Mouse (Mus musculus): ENCODE measurements at regions not wholly inside any gene's neighbourhood (a gene's known extent, or its start where the extent isn't known, plus 50 kb on each side); places are given as distances from the start of the nearest gene placed in this dataset.
"Not testable (repeated sequence)": the region's sequence is repeated elsewhere in the genome, so short reads cannot be mapped to it uniquely, and the experiment has no call there.

- DNase-seq (ENCODE audit: low spot score in 2 of 2): no peak
Measured at GRCm38 (mm10) chr2:21976831-21977230, 250.5 kb upstream of the Myo3a start.

DNA sequence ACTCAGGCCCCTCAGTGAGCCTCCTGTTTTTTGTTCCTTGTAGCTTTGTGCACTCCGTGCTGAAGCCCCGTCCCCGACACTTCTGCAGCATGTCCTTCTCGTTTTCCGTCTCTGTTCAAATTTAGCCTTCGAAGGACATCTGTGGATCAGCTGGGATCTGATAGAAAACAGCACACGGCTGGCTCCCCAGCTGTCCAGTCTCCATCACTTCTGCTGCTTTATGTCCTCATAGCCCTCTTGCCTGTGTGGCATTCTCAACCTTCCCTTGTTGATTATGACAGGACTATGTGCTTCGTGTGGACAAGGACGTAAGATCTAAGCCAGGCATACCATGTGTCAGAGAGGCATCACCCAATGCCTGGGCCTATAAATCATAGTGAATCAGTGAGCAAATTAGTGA is 247.1 kb upstream of the Myo3a start:
- DNase-seq (ENCODE audit: low spot score in 2 of 2): no peak

GRCm38 (mm10) chr2:22024438-22024837 is 202.9 kb upstream of the Myo3a start:
- DNase-seq (ENCODE audit: low spot score in 2 of 2): no peak

DNA sequence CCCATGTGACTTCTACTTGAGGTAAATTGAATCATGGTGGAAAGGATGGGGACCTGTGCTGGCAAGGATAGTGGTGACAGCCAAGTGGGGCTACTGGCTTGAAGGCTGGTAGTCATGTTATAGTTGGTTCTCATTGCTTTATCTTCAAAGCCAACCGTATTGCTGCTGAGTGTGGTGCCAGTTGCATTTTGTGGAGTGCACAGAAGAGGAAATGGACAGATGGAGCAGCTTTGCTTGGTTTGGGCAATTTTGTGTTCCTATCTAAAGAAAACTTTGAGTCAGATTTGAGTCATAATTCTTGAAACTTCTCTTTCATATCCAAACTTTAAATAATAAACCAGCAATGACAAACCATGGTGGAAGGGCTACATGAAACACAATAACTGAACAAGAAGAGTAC is 200.5 kb upstream of the Myo3a start:
- no peak for DNase-seq (ENCODE audit: low spot score in 2 of 2)

GRCm38 (mm10) chr2:22028569-22028968 is 198.7 kb upstream of the Myo3a start:
- no peak for DNase-seq (ENCODE audit: low spot score in 2 of 2)

DNA sequence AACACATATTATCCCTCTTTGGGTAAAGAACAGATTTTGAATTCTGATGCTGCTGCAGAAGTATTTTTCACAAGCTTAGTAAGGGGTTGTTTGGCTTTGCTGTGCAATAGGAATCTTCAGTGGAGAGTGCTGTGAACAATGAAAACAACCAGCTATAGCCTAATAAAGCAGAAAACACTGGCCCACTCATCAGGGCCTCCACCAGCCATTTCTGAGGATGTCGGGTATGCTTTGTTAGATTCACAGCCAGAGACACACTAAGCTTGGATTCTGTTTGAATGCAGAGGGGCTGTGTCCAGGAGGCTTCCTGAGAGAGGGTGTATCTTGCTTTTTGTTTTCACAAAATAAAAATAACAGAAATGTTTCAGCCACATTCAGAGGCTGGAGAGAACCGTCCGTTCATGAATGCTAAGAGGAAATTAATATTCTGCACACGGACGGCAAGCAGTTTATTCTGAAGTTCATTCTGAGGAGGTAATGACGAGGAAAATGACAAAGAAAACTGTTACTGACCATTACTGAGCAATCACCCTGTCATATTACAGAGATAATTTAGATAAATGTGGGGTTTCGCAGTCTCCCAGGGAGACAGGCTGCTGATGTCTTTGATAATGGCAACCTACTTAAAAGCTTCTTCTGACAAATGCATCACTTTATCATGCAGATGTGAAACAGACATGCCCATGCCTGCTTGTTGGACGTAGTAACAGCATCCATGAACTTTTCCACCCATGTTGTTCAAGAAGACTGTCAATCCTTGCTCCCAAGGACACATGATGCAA is 198.1 kb upstream of the Myo3a start:
- no peak for DNase-seq (ENCODE audit: low spot score in 2 of 2)

DNA sequence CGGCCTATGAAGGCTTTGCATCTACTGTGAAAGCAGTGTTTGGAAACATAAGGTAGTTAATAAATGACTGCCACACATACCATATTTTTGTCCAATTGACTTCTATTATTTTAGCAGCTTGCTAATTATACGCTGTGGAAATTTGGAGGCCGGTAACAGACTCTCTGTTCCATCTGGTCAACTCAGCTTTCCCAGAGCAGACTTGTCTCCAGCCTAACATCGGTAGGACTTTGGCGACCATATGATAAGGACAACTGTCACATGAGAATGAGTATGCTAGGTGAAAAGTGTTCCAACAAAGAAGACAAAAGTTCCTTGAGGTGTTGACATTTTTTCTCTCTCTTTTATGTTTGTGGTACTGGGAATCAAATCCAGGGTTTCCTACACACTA is 197.5 kb upstream of the Myo3a start:
- DNase-seq (ENCODE audit: low spot score in 2 of 2): no peak

DNA sequence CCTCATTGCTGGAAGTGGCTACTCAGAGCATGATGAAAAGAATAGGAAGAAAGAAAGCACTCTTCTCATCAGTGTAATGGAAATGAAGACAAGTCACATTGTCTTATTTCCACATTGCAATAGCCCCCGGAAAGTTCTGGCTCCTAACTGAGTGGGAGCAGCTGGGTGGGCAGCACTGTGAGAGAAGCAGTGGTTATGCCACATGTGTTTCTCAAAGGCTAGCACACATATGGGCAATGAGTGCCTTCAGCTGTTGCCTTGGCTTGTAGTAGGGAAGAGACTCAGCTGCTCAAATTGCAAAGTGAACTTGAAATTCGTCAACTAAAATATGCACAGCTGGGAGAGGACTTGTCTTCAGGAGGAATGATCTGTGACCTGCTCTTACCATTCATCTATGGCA is 190.5 kb upstream of the Myo3a start:
- no peak for DNase-seq (ENCODE audit: low spot score in 2 of 2)

DNA sequence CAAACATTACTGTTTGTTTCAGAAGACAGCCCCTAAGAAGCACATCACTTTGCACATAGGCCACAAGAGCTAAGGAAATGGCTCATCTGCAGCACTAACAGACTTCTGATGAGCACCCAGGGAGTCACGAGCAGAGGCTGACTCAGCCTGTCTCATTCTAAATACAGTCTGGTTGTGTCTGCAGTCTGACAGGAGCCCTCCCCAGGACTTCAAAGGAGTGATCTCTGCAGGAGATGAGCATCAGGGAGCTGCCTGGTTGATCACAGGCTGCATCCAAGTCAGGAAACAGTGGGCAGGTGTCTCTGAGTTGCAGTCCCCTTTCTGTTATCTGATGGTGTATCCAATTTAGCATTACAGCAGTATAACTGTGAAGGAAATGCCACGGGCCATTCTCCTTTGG is 188.5 kb upstream of the Myo3a start:
- DNase-seq (ENCODE audit: low spot score in 2 of 2): no peak

- DNase-seq (ENCODE audit: low spot score in 2 of 2): not testable (repeated sequence)
Measured at GRCm38 (mm10) chr2:22043937-22044336, 183.4 kb upstream of the Myo3a start.

- DNase-seq (ENCODE audit: low spot score in 2 of 2): no peak
Measured at GRCm38 (mm10) chr2:22044949-22045348, 182.4 kb upstream of the Myo3a start.

DNA sequence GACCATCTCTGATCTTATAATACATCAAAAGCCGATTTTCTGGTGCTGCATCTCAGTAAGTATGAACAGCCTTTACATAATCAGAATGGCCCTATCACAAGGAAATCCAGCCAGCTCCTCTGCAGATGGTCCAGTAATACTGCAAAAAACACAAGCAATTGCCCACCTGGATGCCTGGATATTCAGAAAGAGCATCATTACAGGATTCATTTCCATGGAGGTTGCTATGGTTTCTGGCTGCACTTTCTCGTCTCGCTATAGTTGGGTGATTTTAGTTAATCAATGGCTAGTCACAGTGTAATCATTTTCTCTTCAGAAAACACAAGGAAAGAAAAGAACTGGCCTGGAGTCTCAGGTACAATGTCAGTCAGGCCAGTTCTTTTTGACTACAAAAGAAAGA is 179.8 kb upstream of the Myo3a start:
- no peak for DNase-seq (ENCODE audit: low spot score in 2 of 2)

- no peak for DNase-seq (ENCODE audit: low spot score in 2 of 2)
Measured at GRCm38 (mm10) chr2:22066535-22066934, 160.8 kb upstream of the Myo3a start.

DNA sequence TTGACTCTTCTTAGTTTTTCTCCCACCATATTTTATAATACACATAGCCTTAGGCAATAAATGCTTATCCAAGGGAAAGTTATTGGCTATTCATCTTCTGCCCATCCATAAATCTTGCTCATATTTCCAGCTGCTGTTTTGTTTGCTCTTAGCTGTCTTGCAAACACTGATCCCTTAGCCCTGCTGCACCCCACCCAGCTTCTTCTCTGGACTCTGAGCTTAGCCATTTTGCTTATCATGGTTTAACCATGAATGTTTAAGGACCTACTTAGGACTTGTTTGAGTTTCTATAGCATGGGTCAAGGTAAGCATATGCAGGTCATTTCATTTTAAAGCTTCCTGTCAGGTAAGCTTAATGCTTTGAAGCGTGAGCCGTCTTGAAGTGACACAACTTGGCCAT is 130.5 kb upstream of the Myo3a start:
- no peak for DNase-seq (ENCODE audit: low spot score in 2 of 2)

DNA sequence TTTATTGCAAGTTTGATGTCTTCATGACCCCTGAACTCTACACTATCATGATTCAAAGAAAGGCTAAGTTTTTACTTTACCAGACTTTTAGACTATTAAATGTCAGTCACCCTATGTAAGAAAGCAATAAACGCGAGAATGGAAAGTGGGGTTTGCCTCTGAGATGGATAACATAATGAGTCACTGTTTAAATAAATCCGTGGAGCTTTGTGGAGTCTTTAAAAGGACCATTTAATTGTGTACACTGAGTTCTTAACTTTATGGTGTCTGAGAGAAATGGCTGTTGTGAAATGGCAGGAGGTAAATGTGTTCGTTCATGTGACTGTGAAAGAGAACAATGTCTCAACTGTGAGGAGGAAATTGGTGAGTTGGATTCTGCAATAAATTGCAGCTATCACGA is 122.2 kb upstream of the Myo3a start:
- no peak for DNase-seq (ENCODE audit: low spot score in 2 of 2)

DNA sequence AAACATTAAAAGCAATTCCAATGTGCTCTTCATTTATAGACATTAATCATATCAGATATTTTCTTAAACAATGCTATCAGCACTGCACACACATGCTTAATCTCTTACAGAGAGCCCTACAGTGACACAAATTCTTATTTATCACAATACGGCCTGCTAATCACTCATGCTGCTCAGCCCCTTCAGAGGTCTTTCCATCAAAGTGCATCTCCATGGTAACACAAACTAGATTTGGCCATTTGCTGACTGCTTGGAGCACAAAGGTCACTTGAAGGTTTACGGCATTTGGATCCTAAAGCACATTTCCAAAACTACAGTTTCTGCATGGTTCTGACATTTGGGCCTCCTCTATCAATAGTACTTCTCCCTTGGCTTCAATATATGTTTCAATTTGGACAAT is 77.6 kb upstream of the Myo3a start:
- no peak for DNase-seq (ENCODE audit: low spot score in 2 of 2)

DNA sequence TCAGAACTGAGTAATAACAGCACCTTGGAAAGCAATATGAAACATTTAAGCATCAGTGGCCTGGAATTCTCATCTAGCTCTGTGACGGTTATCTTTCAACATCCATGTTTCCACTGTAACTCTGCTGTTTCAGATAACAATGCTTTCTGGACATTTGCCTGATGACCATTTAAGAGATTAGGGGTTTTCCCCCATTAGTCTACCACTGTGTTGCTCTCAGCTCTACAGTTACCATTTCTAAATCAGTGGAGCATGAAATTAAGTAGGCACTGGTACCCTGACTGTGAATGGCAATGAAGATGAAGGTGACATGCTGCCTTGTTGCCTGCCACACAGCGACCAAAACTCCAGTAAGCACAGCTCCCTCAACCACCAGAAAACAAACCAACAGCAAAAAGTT is 70.7 kb upstream of the Myo3a start:
- DNase-seq (ENCODE audit: low spot score in 2 of 2): no peak

GRCm38 (mm10) chr2:22165443-22165842 is 61.9 kb upstream of the Myo3a start:
- DNase-seq (ENCODE audit: low spot score in 2 of 2): no peak

GRCm38 (mm10) chr2:22165919-22166318 is 61.4 kb upstream of the Myo3a start:
- DNase-seq (ENCODE audit: low spot score in 2 of 2): no peak
